Comparison of ENCODE assay signal across 13 mouse cellular contexts in genomic region chr19:61264227-61264626, GRCm38 (mm10). TPM values are rescaled to one million over a fixed set of nuclear protein-coding genes. Genes with fewer than 3 reads are reported as not detected.
DNase-seq lines count a peak whose midpoint lies in the region; ATAC-seq and TF ChIP-seq lines count a peak whose summit lies in the region.
"Had no signal": no experiment of that assay in that cellular context is flagged by ENCODE, and none has a peak within 500 bp of the region (broad histone marks: within the 10 kb centered on the region; RNA-seq: fewer than 3 reads in every experiment).

No protein-coding gene starts in this region.

- no peak for ATAC-seq in forebrain, postnatal 0 days
- ATAC-seq in forebrain, embryonic 13.5 days: no peak

- 100% methylated on average over 1 of the region's 1 CpGs for WGBS in forebrain, postnatal 0 days
- 60% methylated on average over 1 of the region's 1 CpGs for WGBS in forebrain, embryonic 13.5 days

- no peaks in the 10 kb centered on the region for H3K36me3 ChIP-seq in forebrain, postnatal 0 days (ENCODE audit: insufficient read depth)
- no peaks in the 10 kb centered on the region for H3K36me3 ChIP-seq in forebrain, embryonic 13.5 days (ENCODE audit: poor library complexity, severe bottlenecking)
- H3K36me3 ChIP-seq: lung, embryonic 15.5 days; neural tube, embryonic 13.5 days had no signal

- H3K9me3 ChIP-seq in forebrain, postnatal 0 days (ENCODE audit: low read length): no peaks in the 10 kb centered on the region
- no peaks in the 10 kb centered on the region for H3K9me3 ChIP-seq in forebrain, embryonic 13.5 days (replicated peaks)
- H3K9me3 ChIP-seq: lung, embryonic 15.5 days; neural tube, embryonic 13.5 days had no signal

- no peaks in the 10 kb centered on the region for H3K27me3 ChIP-seq in forebrain, postnatal 0 days (ENCODE audit: insufficient read depth, low read length)
- 0 out of 2 replicates have a peak, but pooled peaks cover 2% of the 10 kb centered on the region for H3K27me3 ChIP-seq in forebrain, embryonic 13.5 days
- H3K27me3 ChIP-seq: lung, embryonic 15.5 days; neural tube, embryonic 13.5 days had no signal

- H3K4me1 ChIP-seq in forebrain, postnatal 0 days (ENCODE audit: insufficient read depth): no peaks in the 10 kb centered on the region
- no peaks in the 10 kb centered on the region for H3K4me1 ChIP-seq in forebrain, embryonic 13.5 days
- H3K4me1 ChIP-seq: lung, embryonic 15.5 days; neural tube, embryonic 13.5 days had no signal

- H3K27ac ChIP-seq in forebrain, postnatal 0 days (ENCODE audit: low read depth, low read length): no peak overlapping the region
- H3K27ac ChIP-seq in forebrain, embryonic 13.5 days: no peak overlapping the region
- H3K27ac ChIP-seq: lung, embryonic 15.5 days; neural tube, embryonic 13.5 days had no signal

- DNase-seq in forebrain, postnatal 0 days: peak; percentile 8
- peak; percentile 79 for DNase-seq in 3T3-L1 (ENCODE audit: low read depth, low spot score)
- peak; percentile 60 for DNase-seq in brain, embryonic 14.5 days (ENCODE audit: low read depth)
- DNase-seq in induced T-regulatory cell, adult 2 months (ENCODE audit: low read depth): peak; percentile 63
- DNase-seq in layer of hippocampus, adult 9-11 months: no peak
- DNase-seq in testis, postnatal 10 days (ENCODE audit: low spot score): no peak
- no peak for DNase-seq in ovary, postnatal 14 days (ENCODE audit: low spot score)
- DNase-seq: cerebellum, adult 11-12 months had no signal

- no peak overlapping the region for H3K9ac ChIP-seq in forebrain, postnatal 0 days
- no peak overlapping the region for H3K9ac ChIP-seq in forebrain, embryonic 13.5 days
- H3K9ac ChIP-seq: lung, embryonic 15.5 days; neural tube, embryonic 13.5 days had no signal

- H3K4me2 ChIP-seq in forebrain, postnatal 0 days (ENCODE audit: low read depth): no peak overlapping the region
- no peak overlapping the region for H3K4me2 ChIP-seq in forebrain, embryonic 13.5 days
- H3K4me2 ChIP-seq: lung, embryonic 15.5 days; neural tube, embryonic 13.5 days had no signal

- TF ChIP-seq POLR2A in brain, embryonic 14.5 days (IDR thresholded peaks at IDR 0.05; ENCODE audit: borderline replicate concordance, extremely low read depth, insufficient read depth, insufficient read length, poor library complexity, severe bottlenecking): no peak

- TF ChIP-seq CTCF in forebrain, postnatal 0 days (IDR thresholded peaks at IDR 0.05; ENCODE audit: low read depth): no peak
- no peak for TF ChIP-seq CTCF in brain, embryonic 14.5 days (IDR thresholded peaks at IDR 0.05; ENCODE audit: borderline replicate concordance, extremely low read depth, insufficient read depth, insufficient read length)

- H3K4me3 ChIP-seq in forebrain, postnatal 0 days (ENCODE audit: low read depth, low read length): no peak overlapping the region
- H3K4me3 ChIP-seq in forebrain, embryonic 13.5 days: no peak overlapping the region
- H3K4me3 ChIP-seq: lung, embryonic 15.5 days; neural tube, embryonic 13.5 days had no signal

RNA-seq across cellular contexts. Expression of gene Gm21060, which starts 32.6 kb away (rescaled TPM):
- total RNA-seq in forebrain, postnatal 0 days (2014; rRNA removed): not detected in 2 replicates
- not detected in 2 replicates for polyA plus RNA-seq in forebrain, postnatal 0 days (2015; fragmentation: Nextera tagmentation; extraction: Ambion mirVana)
- polyA plus RNA-seq in forebrain, embryonic 13.5 days (2015; fragmentation: Nextera tagmentation; extraction: Ambion mirVana): not detected in 2 replicates
- not detected in 2 replicates for polyA plus RNA-seq in brain, embryonic 14.5 days (2012; rRNA removed)
- total RNA-seq: layer of hippocampus, postnatal 10 days had no signal
- polyA plus RNA-seq: heart, embryonic 14.5 days; lung, embryonic 15.5 days; neural tube, embryonic 13.5 days had no signal

RNA-seq across cellular contexts. Expression of gene Csf2ra, which starts 36.0 kb away (rescaled TPM):
- 36.5 and 42.1 TPM in 2 replicates for total RNA-seq in forebrain, postnatal 0 days (2014; rRNA removed)
- polyA plus RNA-seq in forebrain, postnatal 0 days (2015; fragmentation: Nextera tagmentation; extraction: Ambion mirVana): 20.0 and 35.8 TPM in 2 replicates
- 20.4 and 25.2 TPM in 2 replicates for polyA plus RNA-seq in forebrain, embryonic 13.5 days (2015; fragmentation: Nextera tagmentation; extraction: Ambion mirVana)
- polyA plus RNA-seq in brain, embryonic 14.5 days (2012; rRNA removed): 192 and 203 TPM in 2 replicates

Comparison
In these comparisons a context has a peak if more than half of its experiments do, and no peak if none do; other contexts are left out.
1. DNase-seq: peak in forebrain, postnatal 0 days (single experiment), 3T3-L1 (single experiment), brain, embryonic 14.5 days (single experiment) and induced T-regulatory cell, adult 2 months (single experiment); none in layer of hippocampus, adult 9-11 months (single experiment), testis, postnatal 10 days (single experiment) and ovary, postnatal 14 days (single experiment).